Mouse (Mus musculus): ENCODE results near the gene Tenm4. TPM values are rescaled to one million over a fixed set of nuclear protein-coding genes. Genes with fewer than 3 reads are reported as not detected.
A peak's percentile ranks its signal among the peaks of the same experiment; 100 is the strongest.

Gene Tenm4
- polyA plus RNA-seq, 1 experiment from 2014 or later: 36.3 TPM

DNA sequence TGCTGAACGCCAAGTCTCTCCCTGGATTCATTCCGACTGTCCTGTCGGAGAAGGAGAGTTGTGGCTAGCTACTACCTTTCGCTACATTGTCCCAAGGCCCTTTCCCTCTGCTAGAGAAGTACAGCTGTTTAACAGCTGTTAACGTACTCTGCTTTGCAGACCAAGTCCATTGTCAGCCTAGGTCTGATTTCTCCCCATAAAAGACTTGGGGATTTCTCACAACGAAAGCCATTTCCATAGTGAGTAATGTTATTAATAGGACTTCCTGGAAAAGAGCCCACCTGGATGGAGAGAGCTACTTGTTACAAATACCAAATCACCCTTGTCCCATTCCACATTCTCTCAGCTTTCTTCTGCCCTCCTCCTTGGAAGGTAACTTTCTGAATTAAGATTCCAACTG lies 417.5 kb downstream of the Tenm4 start:
- ATAC-seq (ENCODE audit: insufficient number of reproducible peaks, low FRiP score, low TSS enrichment, low read depth): 0 out of 2 replicates have a peak, but pooled peaks have one; percentile 6

DNA sequence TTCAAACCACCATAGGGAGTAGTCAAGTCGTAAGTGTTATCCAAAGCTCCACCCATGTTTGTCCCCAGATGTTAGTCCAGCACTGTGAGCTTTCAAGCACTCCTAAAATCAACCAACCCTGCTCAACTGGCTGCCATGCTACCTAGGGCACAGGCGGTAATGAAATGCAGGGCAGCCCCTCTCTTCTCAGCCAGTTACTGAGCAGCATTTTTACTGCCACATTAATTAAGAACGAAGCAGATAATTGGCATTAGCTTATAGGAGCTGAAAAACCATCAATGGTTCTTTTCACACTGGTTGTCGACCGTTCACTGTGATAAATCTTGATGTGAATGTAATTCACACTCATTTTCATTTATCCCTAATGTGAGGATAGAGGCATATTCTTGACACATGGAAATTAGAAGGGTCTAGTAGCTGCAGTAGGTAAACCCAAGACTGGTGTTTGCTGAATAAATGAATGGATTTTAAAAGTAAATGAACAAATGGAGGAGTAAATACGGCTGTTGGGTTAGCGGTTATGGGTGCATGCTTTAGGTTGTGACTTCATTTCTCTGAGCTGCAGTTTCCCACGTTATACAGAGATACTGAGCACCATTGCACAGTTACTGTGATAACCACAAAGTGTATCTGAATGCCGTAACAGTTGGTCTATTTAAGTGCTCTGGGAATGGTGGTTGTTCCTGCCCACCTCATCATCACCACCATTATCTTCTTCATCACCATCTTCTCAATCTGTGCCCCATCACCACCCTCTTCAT lies 424.7 kb downstream of the Tenm4 start:
- 73% methylated on average over 9 of the region's 9 CpGs for WGBS
- Histone ChIP-seq H3K4me1 (0 out of 2 replicates have a peak, but pooled peaks cover 6% of the 10 kb centered on the region), H3K36me3 (no peaks in the 10 kb centered on the region), H3K9ac (no peak overlapping the region), H3K4me3 (no peak overlapping the region), H3K27ac (no peak overlapping the region), H3K4me2 (no peak overlapping the region), H3K27me3 (no peaks in the 10 kb centered on the region), H3K9me3 (no peaks in the 10 kb centered on the region)
- no peak for ATAC-seq (ENCODE audit: insufficient number of reproducible peaks, low FRiP score, low TSS enrichment, low read depth)

More for the DNA sequence above, 417.5 kb downstream of the Tenm4 start:
- H3K4me1 ChIP-seq: 0 out of 2 replicates have a peak, but pooled peaks cover 13% of the 10 kb centered on the region
- no peaks in the 10 kb centered on the region for H3K9me3 ChIP-seq
- H3K4me2 ChIP-seq: no peak overlapping the region
- peak overlapping the region; percentile 3; the same call in 1 of the 2 replicates for H3K27ac ChIP-seq
- no peak overlapping the region for H3K4me3 ChIP-seq
- WGBS: 40% methylated on average over 6 of the region's 6 CpGs
- no peaks in the 10 kb centered on the region for H3K27me3 ChIP-seq
- H3K9ac ChIP-seq: no peak overlapping the region
- no peaks in the 10 kb centered on the region for H3K36me3 ChIP-seq

- no peak overlapping the region for H3K4me3 ChIP-seq
- ATAC-seq (ENCODE audit: insufficient number of reproducible peaks, low FRiP score, low TSS enrichment, low read depth): no peak
- H3K9ac ChIP-seq: no peak overlapping the region
- H3K4me1 ChIP-seq: 0 out of 2 replicates have a peak, but pooled peaks cover 6% of the 10 kb centered on the region
- no peaks in the 10 kb centered on the region for H3K27me3 ChIP-seq
- H3K36me3 ChIP-seq: no peaks in the 10 kb centered on the region
- H3K9me3 ChIP-seq: no peaks in the 10 kb centered on the region
- H3K27ac ChIP-seq: no peak overlapping the region
- no peak overlapping the region for H3K4me2 ChIP-seq
- 40% methylated on average over 9 of the region's 9 CpGs for WGBS
Observed at GRCm38 (mm10) chr7:96596402-96597195, 425.6 kb downstream of the Tenm4 start.

DNA sequence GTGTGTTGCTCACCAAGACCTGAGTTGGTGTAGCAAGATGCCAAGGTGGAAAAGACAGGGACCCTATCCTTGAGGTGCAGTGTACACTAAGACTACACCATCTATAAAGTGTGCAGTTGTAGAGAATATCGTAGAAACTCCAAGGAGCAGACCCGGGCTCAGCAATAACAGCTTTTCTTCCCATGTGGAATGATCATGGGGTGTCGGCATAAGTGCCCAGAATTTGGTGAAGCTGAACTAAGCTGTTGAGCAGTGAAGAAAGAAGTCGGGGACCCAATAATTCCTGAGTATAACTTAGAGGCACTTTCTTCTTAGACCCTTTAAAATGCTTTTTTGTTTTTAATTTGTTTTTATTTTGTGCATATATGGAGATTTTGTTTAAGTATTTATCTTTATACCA lies 426.8 kb downstream of the Tenm4 start:
- ATAC-seq (ENCODE audit: insufficient number of reproducible peaks, low FRiP score, low TSS enrichment, low read depth): no peak
- no peaks in the 10 kb centered on the region for H3K27me3 ChIP-seq
- 92% methylated on average over 4 of the region's 4 CpGs for WGBS
- no peak overlapping the region for H3K9ac ChIP-seq
- no peak overlapping the region for H3K27ac ChIP-seq
- H3K4me2 ChIP-seq: no peak overlapping the region
- 0 out of 2 replicates have a peak, but pooled peaks cover under 1% of the 10 kb centered on the region for H3K4me1 ChIP-seq
- H3K4me3 ChIP-seq: no peak overlapping the region
- H3K9me3 ChIP-seq: no peaks in the 10 kb centered on the region
- no peaks in the 10 kb centered on the region for H3K36me3 ChIP-seq

GRCm38 (mm10) chr7:96599081-96599480 lies 428.0 kb downstream of the Tenm4 start:
- no peak for ATAC-seq (ENCODE audit: insufficient number of reproducible peaks, low FRiP score, low TSS enrichment, low read depth)
- Histone ChIP-seq H3K9me3 (no peaks in the 10 kb centered on the region), H3K9ac (no peak overlapping the region), H3K4me2 (no peak overlapping the region), H3K4me3 (no peak overlapping the region), H3K27ac (no peak overlapping the region), H3K27me3 (no peaks in the 10 kb centered on the region), H3K4me1 (peaks cover under 1% of the 10 kb centered on the region; the same call in 1 of the 2 replicates), H3K36me3 (no peaks in the 10 kb centered on the region)
- WGBS: 70% methylated on average over 3 of the region's 3 CpGs

GRCm38 (mm10) chr7:96600381-96600941 lies 429.4 kb downstream of the Tenm4 start:
- H3K9me3 ChIP-seq: no peaks in the 10 kb centered on the region
- 25% methylated on average over 4 of the region's 5 CpGs for WGBS
- H3K27me3 ChIP-seq: no peaks in the 10 kb centered on the region
- no peak overlapping the region for H3K27ac ChIP-seq
- no peak for ATAC-seq (ENCODE audit: insufficient number of reproducible peaks, low FRiP score, low TSS enrichment, low read depth)
- no peak overlapping the region for H3K4me2 ChIP-seq
- peaks cover 8% of the 10 kb centered on the region for H3K4me1 ChIP-seq
- no peak overlapping the region for H3K4me3 ChIP-seq
- no peaks in the 10 kb centered on the region for H3K36me3 ChIP-seq
- no peak overlapping the region for H3K9ac ChIP-seq

GRCm38 (mm10) chr7:96604091-96604745 lies 433.2 kb downstream of the Tenm4 start:
- no peak for ATAC-seq (ENCODE audit: insufficient number of reproducible peaks, low FRiP score, low TSS enrichment, low read depth)
- Histone ChIP-seq H3K4me2 (no peak overlapping the region), H3K4me1 (peaks cover 8% of the 10 kb centered on the region), H3K27ac (no peak overlapping the region), H3K9ac (no peak overlapping the region), H3K36me3 (no peaks in the 10 kb centered on the region), H3K4me3 (no peak overlapping the region), H3K27me3 (no peaks in the 10 kb centered on the region), H3K9me3 (no peaks in the 10 kb centered on the region)
- WGBS: 53% methylated on average over 3 of the region's 3 CpGs

DNA sequence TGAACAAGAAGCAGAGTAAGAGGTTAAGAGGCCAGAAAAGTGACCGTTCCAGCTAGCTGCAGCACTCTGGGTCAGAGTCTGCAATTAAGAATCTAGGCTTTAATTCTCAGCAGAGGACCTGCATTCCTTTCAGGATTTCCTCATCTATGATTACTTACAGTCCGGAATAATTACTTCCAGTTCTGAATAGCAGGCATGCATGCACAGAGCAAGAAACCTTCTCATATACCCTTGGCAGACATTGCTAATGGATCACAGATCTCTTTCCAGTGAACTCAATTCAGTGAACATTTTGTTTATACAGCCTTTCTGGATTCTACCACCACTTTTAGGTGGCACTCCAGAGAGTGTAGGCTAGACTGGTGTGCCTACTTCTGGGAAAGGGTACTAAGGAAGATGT lies 434.3 kb downstream of the Tenm4 start:
- ATAC-seq (ENCODE audit: insufficient number of reproducible peaks, low FRiP score, low TSS enrichment, low read depth): no peak
- H3K36me3 ChIP-seq: no peaks in the 10 kb centered on the region
- H3K27ac ChIP-seq: no peak overlapping the region
- peaks cover 16% of the 10 kb centered on the region for H3K4me1 ChIP-seq
- no peaks in the 10 kb centered on the region for H3K27me3 ChIP-seq
- no peaks in the 10 kb centered on the region for H3K9me3 ChIP-seq
- WGBS: 31% methylated on average over 2 of the region's 2 CpGs
- H3K9ac ChIP-seq: no peak overlapping the region
- no peak overlapping the region for H3K4me3 ChIP-seq
- no peak overlapping the region for H3K4me2 ChIP-seq

DNA sequence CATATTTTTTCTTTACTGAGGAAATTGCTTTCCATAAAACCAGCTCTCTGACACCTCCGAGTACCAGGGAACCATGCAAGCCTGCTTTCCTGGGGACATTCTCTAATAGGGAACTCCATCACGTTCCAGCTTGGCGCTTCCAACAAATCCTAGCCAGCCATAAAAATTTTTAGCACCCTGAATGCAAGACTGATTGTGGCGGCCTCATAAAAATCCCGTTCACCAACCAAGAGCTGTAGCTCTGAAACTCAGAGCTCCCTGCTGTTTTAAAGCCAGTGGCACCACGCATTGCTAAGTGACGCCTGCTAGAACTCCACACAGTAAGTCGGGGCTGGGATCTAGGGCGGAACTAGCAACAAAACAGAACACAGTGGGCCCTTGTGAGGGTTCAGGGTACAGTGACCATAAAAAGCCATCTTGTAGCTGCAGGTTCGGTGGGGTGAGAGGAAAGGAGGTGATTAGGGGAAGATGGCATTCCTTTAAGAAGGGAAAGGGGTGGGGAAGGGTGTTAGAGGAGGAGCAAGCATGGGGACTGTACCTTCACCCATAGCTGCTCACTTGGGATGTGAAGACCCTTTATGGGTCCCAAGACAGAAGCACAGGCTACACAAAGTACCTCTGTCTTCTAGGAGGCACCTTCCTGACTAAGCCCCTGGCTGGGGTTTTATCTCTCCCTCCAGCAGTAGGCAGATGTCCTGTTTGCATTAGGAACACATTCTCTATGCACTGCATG lies 439.0 kb downstream of the Tenm4 start:
- H3K27ac ChIP-seq: peak overlapping the region; percentile 65
- H3K4me2 ChIP-seq: peak overlapping the region; percentile 15
- no peaks in the 10 kb centered on the region for H3K27me3 ChIP-seq
- no peak overlapping the region for H3K9ac ChIP-seq
- H3K4me1 ChIP-seq: peaks cover 15% of the 10 kb centered on the region
- ATAC-seq (ENCODE audit: insufficient number of reproducible peaks, low FRiP score, low TSS enrichment, low read depth): peak; percentile 40; the same call in 1 of the 2 replicates
- no peak overlapping the region for H3K4me3 ChIP-seq
- WGBS: 12% methylated on average over 10 of the region's 10 CpGs
- no peaks in the 10 kb centered on the region for H3K9me3 ChIP-seq
- no peaks in the 10 kb centered on the region for H3K36me3 ChIP-seq

DNA sequence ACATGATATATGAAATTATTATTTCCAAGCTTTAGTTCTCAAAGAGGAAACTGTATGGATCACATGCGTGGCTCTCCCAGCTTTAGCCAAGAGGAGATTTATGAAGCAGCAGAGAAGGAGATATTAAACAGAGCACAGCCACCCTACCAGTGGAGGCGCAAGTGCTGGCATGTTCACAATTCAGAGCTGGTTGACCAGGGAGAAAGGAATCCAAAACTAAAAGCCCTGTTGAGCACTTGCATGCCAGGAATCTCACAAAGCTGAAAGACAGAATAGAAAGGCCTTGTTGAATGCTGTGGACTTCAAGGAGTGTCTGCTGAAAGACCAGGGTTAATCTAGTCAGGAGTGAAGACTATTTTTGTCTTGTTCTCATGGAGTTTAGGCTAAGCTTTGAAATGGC lies 446.3 kb downstream of the Tenm4 start:
- no peak for ATAC-seq (ENCODE audit: insufficient number of reproducible peaks, low FRiP score, low TSS enrichment, low read depth)
- 0 out of 2 replicates have a peak, but pooled peaks cover 3% of the 10 kb centered on the region for H3K4me1 ChIP-seq

GRCm38 (mm10) chr7:96619930-96620472 lies 449.0 kb downstream of the Tenm4 start:
- WGBS: 29% methylated on average over 4 of the region's 4 CpGs
- Histone ChIP-seq H3K4me2 (no peak overlapping the region), H3K36me3 (no peaks in the 10 kb centered on the region), H3K4me1 (0 out of 2 replicates have a peak, but pooled peaks cover 3% of the 10 kb centered on the region), H3K9me3 (no peaks in the 10 kb centered on the region), H3K9ac (no peak overlapping the region), H3K4me3 (no peak overlapping the region), H3K27me3 (no peaks in the 10 kb centered on the region), H3K27ac (no peak overlapping the region)
- no peak for ATAC-seq (ENCODE audit: insufficient number of reproducible peaks, low FRiP score, low TSS enrichment, low read depth)

More for the DNA sequence above, 446.3 kb downstream of the Tenm4 start:
- no peak overlapping the region for H3K27ac ChIP-seq
- H3K9ac ChIP-seq: no peak overlapping the region
- no peak overlapping the region for H3K4me3 ChIP-seq
- 79% methylated on average over 2 of the region's 2 CpGs for WGBS
- H3K9me3 ChIP-seq: no peaks in the 10 kb centered on the region
- H3K27me3 ChIP-seq: no peaks in the 10 kb centered on the region
- no peaks in the 10 kb centered on the region for H3K36me3 ChIP-seq
- H3K4me2 ChIP-seq: no peak overlapping the region
